ENCODE assay signal across 26 mouse cellular contexts in genomic region chr5:115991717-115992116, GRCm38 (mm10).
"Had no signal": no experiment of that assay in that cellular context is flagged by ENCODE, and none has a peak within 500 bp of the region (broad histone marks: within the 10 kb centered on the region; RNA-seq: fewer than 3 reads in every experiment).

No protein-coding gene starts in this region.

- H3K27ac ChIP-seq: heart, adult 2 months; heart, embryonic 13.5 days; heart, embryonic 15.5 days; hindbrain, embryonic 13.5 days; hindbrain, embryonic 15.5 days; hindbrain, postnatal 0 days; kidney, embryonic 15.5 days; kidney, postnatal 0 days; layer of hippocampus, adult 2 months; left cerebral cortex, adult 2 months; limb, embryonic 13.5 days; liver, embryonic 13.5 days had no signal

- H3K9ac ChIP-seq: heart, embryonic 13.5 days; heart, embryonic 15.5 days; hindbrain, embryonic 13.5 days; hindbrain, embryonic 15.5 days; kidney, embryonic 15.5 days; limb, embryonic 13.5 days; liver, embryonic 13.5 days had no signal

- ATAC-seq: hindbrain, postnatal 0 days; intestine, embryonic 16.5 days had no signal

- DNase-seq: gastrocnemius, postnatal 14 days; gastrocnemius, postnatal 36 days; heart, adult 11 months; heart, adult 2 months; heart, postnatal 14 days; heart, postnatal 36 days; kidney, adult 11 months; kidney, adult 2 months; kidney, adult 9 months; kidney, postnatal 14 days; kidney, postnatal 4 days; liver; liver, embryonic 13.5 days had no signal

- H3K4me2 ChIP-seq: heart, embryonic 11.5 days; heart, embryonic 13.5 days; heart, embryonic 15.5 days; hindbrain, embryonic 13.5 days; hindbrain, embryonic 15.5 days; kidney, embryonic 15.5 days; limb, embryonic 13.5 days; liver, embryonic 11.5 days; liver, embryonic 13.5 days had no signal

- H3K4me3 ChIP-seq: heart, adult 2 months; heart, embryonic 13.5 days; heart, embryonic 15.5 days; hindbrain, embryonic 13.5 days; hindbrain, embryonic 15.5 days; kidney, embryonic 15.5 days; layer of hippocampus, adult 2 months; left cerebral cortex, adult 2 months; limb, embryonic 13.5 days; liver, embryonic 13.5 days had no signal

- H3K27me3 ChIP-seq: heart, embryonic 13.5 days; heart, embryonic 15.5 days; hindbrain, embryonic 13.5 days; hindbrain, embryonic 15.5 days; kidney, embryonic 15.5 days; limb, embryonic 13.5 days; liver, embryonic 13.5 days had no signal

- H3K4me1 ChIP-seq: heart, embryonic 15.5 days; hindbrain, embryonic 13.5 days; hindbrain, embryonic 15.5 days; kidney, embryonic 15.5 days; limb, embryonic 13.5 days; liver, embryonic 13.5 days had no signal

- H3K9me3 ChIP-seq: kidney, embryonic 15.5 days; liver, embryonic 13.5 days had no signal
